Mouse (Mus musculus): Measurements from ENCODE around the gene Dffb. TPM values are rescaled to one million over a fixed set of nuclear protein-coding genes. Genes with fewer than 3 reads are reported as not detected.

Dffb gene
- total and polyA plus RNA-seq, 3 experiments, result 2.9 to 13.5 (median 3.7) TPM

Other genes starting within 250 kb of the Dffb start
- 10 to 100 TPM; 18.0 to 19.9 TPM for gene A430005L14Rik, start 17.9 kb downstream of the Dffb start, total RNA-seq (2021)
- 45.5 and 47.9 TPM in 2 replicates for gene A430005L14Rik, start 17.9 kb downstream of the Dffb start, polyA plus RNA-seq (2012; rRNA removed)
- gene Cep104, start 68 bp upstream of the Dffb start, total RNA-seq (2021), result 10 to 100 TPM; 25.6 to 25.7 TPM
- gene Cep104, start 68 bp upstream of the Dffb start, polyA plus RNA-seq (2012; rRNA removed), result 18.4 and 22.4 TPM in 2 replicates
- 10 to 100 TPM; 39.7 to 53.8 TPM for gene Lrrc47, start 36.6 kb upstream of the Dffb start, total RNA-seq (2021)
- 75.9 and 89.1 TPM in 2 replicates for gene Lrrc47, start 36.6 kb upstream of the Dffb start, polyA plus RNA-seq (2012; rRNA removed)
- gene Smim1, start 51.1 kb upstream of the Dffb start, total RNA-seq (2021), result 10 to 100 TPM; 54.7 to 69.5 TPM
- 130 and 143 TPM in 2 replicates for gene Smim1, start 51.1 kb upstream of the Dffb start, polyA plus RNA-seq (2012; rRNA removed)
- not detected for gene Ccdc27, start 67.6 kb upstream of the Dffb start, total RNA-seq (2021)
- gene Ccdc27, start 67.6 kb upstream of the Dffb start, polyA plus RNA-seq (2012; rRNA removed), result not detected in 2 replicates
- gene Trp73, start 165.1 kb upstream of the Dffb start, total RNA-seq (2021), result not detected
- gene Trp73, start 165.1 kb upstream of the Dffb start, polyA plus RNA-seq (2012; rRNA removed), result 0.30 TPM in 1 of 2 replicates, not detected in the other
- gene Wrap73, start 167.2 kb upstream of the Dffb start, total RNA-seq (2021), result 10 to 100 TPM; 16.7 to 20.4 TPM
- 41.0 and 41.1 TPM in 2 replicates for gene Wrap73, start 167.2 kb upstream of the Dffb start, polyA plus RNA-seq (2012; rRNA removed)
- gene Tprgl, start 185.5 kb upstream of the Dffb start, total RNA-seq (2021), result 100 to 1,000 TPM; 151 to 180 TPM
- 188 and 210 TPM in 2 replicates for gene Tprgl, start 185.5 kb upstream of the Dffb start, polyA plus RNA-seq (2012; rRNA removed)
- 1 to 10 TPM; 2.3 to 2.6 TPM for gene Megf6, start 195.6 kb upstream of the Dffb start, total RNA-seq (2021)
- gene Megf6, start 195.6 kb upstream of the Dffb start, polyA plus RNA-seq (2012; rRNA removed), result 4.5 and 5.3 TPM in 2 replicates